Mouse (Mus musculus) CD4-positive naive resting alpha-beta T cell, adult 57 days (primary cell): ENCODE measurements around the gene Spatc1l. TPM values are rescaled to one million over a fixed set of nuclear protein-coding genes. Genes with fewer than 3 reads are reported as not detected.

Source experiments
- total RNA-seq: library from RNA; stranded (reverse); gene quantifications from one replicate; pipeline ENCODE4 v1.2.4, GENCODE M21; 2023

The Spatc1l gene
- total RNA-seq = not detected

GRCm38 (mm10) chr10:76561972-76562371 is at the start of gene Spatc1l:
TSS of gene Spatc1l (plus strand) at chr10:76562272.

GRCm38 (mm10) chr10:76531375-76531774 is 30.7 kb upstream of the Spatc1l start, which contains the start of gene Lss:
TSS of gene Lss (plus strand) at chr10:76531588.

GRCm38 (mm10) chr10:76575374-76575773 is 13.3 kb downstream of the Spatc1l start, which contains the start of gene Ftcd:
TSS of gene Ftcd (plus strand) at chr10:76575648.

Other genes starting within 250 kb of the Spatc1l start
- 7.5 TPM for gene Dip2a, start 217.0 kb upstream of the Spatc1l start, total RNA-seq
- 28.9 TPM for gene AC141477.1, start 121.8 kb upstream of the Spatc1l start, total RNA-seq
- 69.9 TPM for gene Pcnt, start 119.5 kb upstream of the Spatc1l start, total RNA-seq
- gene 2610028H24Rik, start 113.2 kb upstream of the Spatc1l start, total RNA-seq = not detected
- gene Mcm3ap, start 93.3 kb upstream of the Spatc1l start, total RNA-seq = 78.7 TPM
- 2.6 TPM for gene Ybey, start 93.2 kb upstream of the Spatc1l start, total RNA-seq
- gene Lss, start 30.7 kb upstream of the Spatc1l start, total RNA-seq = 33.6 TPM
- not detected for gene Ftcd, start 13.4 kb downstream of the Spatc1l start, total RNA-seq
- 1.1 TPM for gene Col6a2, start 61.4 kb downstream of the Spatc1l start, total RNA-seq
- gene Col6a1, start 163.9 kb downstream of the Spatc1l start, total RNA-seq = 1.3 TPM